Mouse (Mus musculus): ENCODE measurements around the gene Cacybp. TPM values are rescaled to one million over a fixed set of nuclear protein-coding genes. Genes with fewer than 3 reads are reported as not detected.

Gene Cacybp
- polyA plus RNA-seq, 1 experiment = 6.0 TPM

DNA sequence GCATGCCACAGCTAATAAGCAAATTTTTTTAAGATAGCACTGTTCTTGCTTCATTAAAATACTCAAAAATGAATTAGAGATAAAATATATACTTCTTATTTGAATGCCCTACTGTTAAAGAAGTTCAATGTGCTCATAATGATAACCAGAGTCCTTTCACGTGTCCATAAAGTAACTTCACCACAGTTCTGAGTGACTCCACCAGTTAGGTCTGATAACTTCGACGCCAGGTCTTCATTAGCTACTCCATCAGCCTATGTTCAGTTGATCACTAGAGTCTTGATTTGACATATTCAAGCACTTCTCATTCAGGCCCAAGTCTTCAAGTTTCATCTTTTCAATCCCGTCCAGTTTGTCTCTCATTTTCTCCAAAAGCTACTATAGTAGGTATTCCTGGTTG lies 14.5 kb upstream of the Cacybp start:
- no peak for DNase-seq (ENCODE audit: low read depth in 1 of 2, low spot score in 2 of 2)
- TF ChIP-seq POLR2A (IDR thresholded peaks at IDR 0.05; ENCODE audit: low read depth, low read length) = no peak
- TF ChIP-seq CTCF (IDR thresholded peaks at IDR 0.05; ENCODE audit: extremely low read depth, insufficient read depth, insufficient read length, insufficient replicate concordance) = no peak
- Histone ChIP-seq H3K27ac (ENCODE audit: insufficient read depth, low read length) (no peak overlapping the region), H3K36me3 (ENCODE audit: control insufficient read depth, insufficient read depth, low read length) (peaks cover 23% of the 10 kb centered on the region), H3K4me1 (ENCODE audit: control insufficient read depth, insufficient read depth, insufficient read length) (no peaks in the 10 kb centered on the region), H3K4me3 (ENCODE audit: extremely low read depth, insufficient read depth, insufficient read length) (no peak overlapping the region), H3K27me3 (ENCODE audit: control insufficient read depth, insufficient read depth, low read length) (no peaks in the 10 kb centered on the region)
- WGBS = 90% methylated on average over 4 of the region's 4 CpGs

DNA sequence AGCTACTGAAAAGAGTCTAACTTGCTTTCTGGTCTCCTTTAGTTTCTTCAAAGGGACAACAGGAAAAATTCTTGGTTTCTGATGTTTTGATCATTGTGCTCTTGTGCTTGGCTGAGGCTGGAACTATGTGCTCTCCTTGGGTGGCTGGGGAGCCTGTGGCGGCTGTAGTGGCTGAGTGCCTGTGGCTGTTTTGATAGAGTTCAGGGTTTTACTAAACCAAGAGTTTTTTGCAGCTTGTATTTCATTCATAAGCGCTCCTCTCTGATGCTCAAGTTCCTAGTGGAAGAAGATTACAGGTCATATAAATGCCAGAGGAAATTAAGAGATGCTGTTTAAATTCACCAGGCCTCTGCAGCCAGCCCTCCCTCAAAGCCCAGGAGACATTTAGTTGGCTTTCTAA lies 11.4 kb upstream of the Cacybp start:
- Histone ChIP-seq H3K27me3 (ENCODE audit: control insufficient read depth, insufficient read depth, low read length) (no peaks in the 10 kb centered on the region), H3K36me3 (ENCODE audit: control insufficient read depth, insufficient read depth, low read length) (peaks cover 17% of the 10 kb centered on the region), H3K4me3 (ENCODE audit: extremely low read depth, insufficient read depth, insufficient read length) (no peak overlapping the region), H3K27ac (ENCODE audit: insufficient read depth, low read length) (no peak overlapping the region), H3K4me1 (ENCODE audit: control insufficient read depth, insufficient read depth, insufficient read length) (no peaks in the 10 kb centered on the region)
- no peak for DNase-seq (ENCODE audit: low read depth in 1 of 2, low spot score in 2 of 2)
- TF ChIP-seq POLR2A (IDR thresholded peaks at IDR 0.05; ENCODE audit: low read depth, low read length) (no peak), CTCF (IDR thresholded peaks at IDR 0.05; ENCODE audit: extremely low read depth, insufficient read depth, insufficient read length, insufficient replicate concordance) (no peak)
- WGBS = 95% methylated on average over 2 of the region's 2 CpGs

GRCm38 (mm10) chr1:160217898-160218297 lies 5.2 kb upstream of the Cacybp start:
- H3K4me1 ChIP-seq (ENCODE audit: control insufficient read depth, insufficient read depth, insufficient read length) = no peaks in the 10 kb centered on the region
- no peaks in the 10 kb centered on the region for H3K27me3 ChIP-seq (ENCODE audit: control insufficient read depth, insufficient read depth, low read length)
- no peaks in the 10 kb centered on the region; the same call in 1 of the 2 replicates for H3K36me3 ChIP-seq (ENCODE audit: control insufficient read depth, insufficient read depth, low read length)
- no peak for TF ChIP-seq POLR2A (IDR thresholded peaks at IDR 0.05; ENCODE audit: low read depth, low read length)
- TF ChIP-seq CTCF (IDR thresholded peaks at IDR 0.05; ENCODE audit: extremely low read depth, insufficient read depth, insufficient read length, insufficient replicate concordance) = no peak
- no peak for DNase-seq (ENCODE audit: low read depth in 1 of 2, low spot score in 2 of 2)
- WGBS = 92% methylated on average over 3 of the region's 3 CpGs
- no peak overlapping the region for H3K27ac ChIP-seq (ENCODE audit: insufficient read depth, low read length)
- H3K4me3 ChIP-seq (ENCODE audit: extremely low read depth, insufficient read depth, insufficient read length) = no peak overlapping the region

- WGBS = 94% methylated on average over 7 of the region's 7 CpGs
- H3K4me3 ChIP-seq (ENCODE audit: extremely low read depth, insufficient read depth, insufficient read length) = no peak overlapping the region
Measured at GRCm38 (mm10) chr1:160214171-160214570, 1.5 kb upstream of the Cacybp start.

DNA sequence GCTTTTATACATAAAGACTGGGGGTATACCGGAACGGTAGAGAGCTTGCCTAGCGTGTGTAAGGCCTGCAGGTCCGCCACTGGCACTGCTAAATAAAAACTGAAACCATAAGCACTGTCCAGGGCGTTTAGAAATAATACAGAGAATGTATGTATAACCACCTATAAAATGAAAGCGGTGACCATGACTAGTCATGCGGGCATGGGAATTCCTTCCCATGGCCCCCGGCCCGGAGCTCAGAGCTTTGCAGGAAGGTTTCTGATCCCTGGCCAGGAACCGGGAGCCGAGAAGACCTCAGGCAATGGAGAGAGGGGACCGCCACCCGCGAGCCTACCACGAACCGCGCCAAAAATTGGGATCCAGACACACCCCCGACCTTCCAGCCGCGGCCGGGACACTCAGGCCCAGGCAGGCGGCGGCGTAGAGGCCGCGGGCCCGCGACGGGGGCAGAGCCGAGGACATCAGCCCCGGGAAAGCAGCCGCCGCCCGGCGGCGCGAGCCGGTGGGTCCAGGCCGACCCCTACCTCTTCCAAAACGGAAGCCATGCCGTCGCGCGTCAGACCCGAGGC lies 468 bp downstream of the Cacybp start:
- TF ChIP-seq POLR2A (IDR thresholded peaks at IDR 0.05; ENCODE audit: low read depth, low read length) (no peak), CTCF (IDR thresholded peaks at IDR 0.05; ENCODE audit: extremely low read depth, insufficient read depth, insufficient read length, insufficient replicate concordance) (no peak)
- DNase-seq (ENCODE audit: low read depth in 1 of 2, low spot score in 2 of 2) = no peak
- Histone ChIP-seq H3K27ac (ENCODE audit: insufficient read depth, low read length) (peak overlapping the region; percentile 91), H3K36me3 (ENCODE audit: control insufficient read depth, insufficient read depth, low read length) (peaks cover 6% of the 10 kb centered on the region), H3K4me3 (ENCODE audit: extremely low read depth, insufficient read depth, insufficient read length) (peak overlapping the region; percentile 84), H3K27me3 (ENCODE audit: control insufficient read depth, insufficient read depth, low read length) (no peaks in the 10 kb centered on the region), H3K4me1 (ENCODE audit: control insufficient read depth, insufficient read depth, insufficient read length) (no peaks in the 10 kb centered on the region; the same call in 1 of the 2 replicates)
- WGBS = under 1% methylated on average over 45 of the region's 45 CpGs

More at GRCm38 (mm10) chr1:160214171-160214570, 1.5 kb upstream of the Cacybp start:
- TF ChIP-seq CTCF (IDR thresholded peaks at IDR 0.05; ENCODE audit: extremely low read depth, insufficient read depth, insufficient read length, insufficient replicate concordance) (no peak), POLR2A (IDR thresholded peaks at IDR 0.05; ENCODE audit: low read depth, low read length) (no peak)
- Histone ChIP-seq H3K36me3 (ENCODE audit: control insufficient read depth, insufficient read depth, low read length) (no peaks in the 10 kb centered on the region), H3K27ac (ENCODE audit: insufficient read depth, low read length) (no peak overlapping the region), H3K4me1 (ENCODE audit: control insufficient read depth, insufficient read depth, insufficient read length) (no peaks in the 10 kb centered on the region; the same call in 1 of the 2 replicates), H3K27me3 (ENCODE audit: control insufficient read depth, insufficient read depth, low read length) (no peaks in the 10 kb centered on the region)
- no peak for DNase-seq (ENCODE audit: low read depth in 1 of 2, low spot score in 2 of 2)

DNA sequence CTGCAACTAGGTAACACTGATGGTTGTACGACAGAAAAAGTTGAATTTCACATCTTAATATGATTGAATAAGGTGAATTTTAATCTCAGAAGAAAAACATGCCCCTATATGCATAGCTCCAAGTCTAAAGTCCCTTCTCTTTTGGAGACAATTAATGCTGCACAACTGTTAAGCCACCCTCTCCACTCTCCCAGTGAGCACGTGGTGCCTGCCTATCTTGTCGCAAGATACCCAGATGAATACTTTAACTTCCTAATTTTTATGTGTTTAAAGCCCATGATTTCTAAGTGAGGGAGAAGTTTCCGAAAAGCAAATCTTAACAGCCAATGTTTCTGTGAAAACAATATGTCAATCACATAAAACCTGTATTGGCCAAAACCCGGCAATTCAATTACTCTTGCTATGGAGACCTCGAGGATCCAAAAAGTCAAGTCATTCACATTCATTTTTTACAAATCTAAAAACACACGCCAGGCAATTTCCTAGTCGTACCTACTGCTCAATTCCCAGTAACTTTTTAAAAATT lies 1.0 kb downstream of the Cacybp start:
- H3K4me1 ChIP-seq (ENCODE audit: control insufficient read depth, insufficient read depth, insufficient read length) = no peaks in the 10 kb centered on the region; the same call in 1 of the 2 replicates
- peak overlapping the region; percentile 84 for H3K4me3 ChIP-seq (ENCODE audit: extremely low read depth, insufficient read depth, insufficient read length)
- DNase-seq (ENCODE audit: low read depth in 1 of 2, low spot score in 2 of 2) = no peak
- peaks cover 8% of the 10 kb centered on the region for H3K36me3 ChIP-seq (ENCODE audit: control insufficient read depth, insufficient read depth, low read length)
- H3K27me3 ChIP-seq (ENCODE audit: control insufficient read depth, insufficient read depth, low read length) = no peaks in the 10 kb centered on the region
- TF ChIP-seq CTCF (IDR thresholded peaks at IDR 0.05; ENCODE audit: extremely low read depth, insufficient read depth, insufficient read length, insufficient replicate concordance) (no peak), POLR2A (IDR thresholded peaks at IDR 0.05; ENCODE audit: low read depth, low read length) (no peak)
- H3K27ac ChIP-seq (ENCODE audit: insufficient read depth, low read length) = peak overlapping the region; percentile 91
- WGBS = under 1% methylated on average over 8 of the region's 8 CpGs

- Histone ChIP-seq H3K36me3 (ENCODE audit: control insufficient read depth, insufficient read depth, low read length) (peaks cover 15% of the 10 kb centered on the region), H3K27me3 (ENCODE audit: control insufficient read depth, insufficient read depth, low read length) (no peaks in the 10 kb centered on the region), H3K27ac (ENCODE audit: insufficient read depth, low read length) (no peak overlapping the region), H3K4me1 (ENCODE audit: control insufficient read depth, insufficient read depth, insufficient read length) (no peaks in the 10 kb centered on the region; the same call in 1 of the 2 replicates), H3K4me3 (ENCODE audit: extremely low read depth, insufficient read depth, insufficient read length) (no peak overlapping the region)
- DNase-seq (ENCODE audit: low read depth in 1 of 2, low spot score in 2 of 2) = no peak
- 80% methylated on average over 3 of the region's 3 CpGs for WGBS
- TF ChIP-seq POLR2A (IDR thresholded peaks at IDR 0.05; ENCODE audit: low read depth, low read length) = no peak
- no peak for TF ChIP-seq CTCF (IDR thresholded peaks at IDR 0.05; ENCODE audit: extremely low read depth, insufficient read depth, insufficient read length, insufficient replicate concordance)
Measured at GRCm38 (mm10) chr1:160210566-160210965, 2.1 kb downstream of the Cacybp start.

Data from spleen, adult 2 months (tissue).